ENCODE assay signal across 9 mouse cellular contexts in genomic region chr5:146303470-146303869, GRCm38 (mm10).
DNase-seq lines count a peak whose midpoint lies in the region; ATAC-seq lines count a peak whose summit lies in the region.
"Had no signal": no experiment of that assay in that cellular context is flagged by ENCODE, and none has a peak within 500 bp of the region (broad histone marks: within the 10 kb centered on the region; RNA-seq: fewer than 3 reads in every experiment).

No protein-coding gene starts in this region.

- H3K27me3 ChIP-seq in embryonic facial prominence, embryonic 11.5 days (ENCODE audit: control insufficient read depth, insufficient read depth, low read length), result no peaks in the 10 kb centered on the region
- H3K27me3 ChIP-seq: lung, embryonic 15.5 days had no signal

- H3K36me3 ChIP-seq in embryonic facial prominence, embryonic 11.5 days (replicated peaks; ENCODE audit: control insufficient read depth, insufficient read depth, low read depth, low read length), result peaks cover 3% of the 10 kb centered on the region

- no peak overlapping the region for H3K4me3 ChIP-seq in embryonic facial prominence, embryonic 11.5 days (ENCODE audit: low read depth, low read length)
- H3K4me3 ChIP-seq: lung, embryonic 15.5 days had no signal

- no peak overlapping the region for H3K27ac ChIP-seq in embryonic facial prominence, embryonic 11.5 days (replicated peaks; ENCODE audit: low read depth, low read length)
- H3K27ac ChIP-seq: lung, embryonic 15.5 days had no signal

- no peak for ATAC-seq in embryonic facial prominence, embryonic 11.5 days (replicated peaks; ENCODE audit: insufficient number of reproducible peaks, low FRiP score, low TSS enrichment, low read depth)

- H3K4me2 ChIP-seq in embryonic facial prominence, embryonic 11.5 days (ENCODE audit: low read depth, low read length), result no peak overlapping the region
- H3K4me2 ChIP-seq: lung, embryonic 15.5 days had no signal

- no peak overlapping the region for H3K9ac ChIP-seq in embryonic facial prominence, embryonic 11.5 days (replicated peaks; ENCODE audit: low read length)
- H3K9ac ChIP-seq: lung, embryonic 15.5 days had no signal

- H3K9me3 ChIP-seq in embryonic facial prominence, embryonic 11.5 days (replicated peaks; ENCODE audit: control insufficient read depth, low read length), result no peaks in the 10 kb centered on the region
- H3K9me3 ChIP-seq: lung, embryonic 15.5 days had no signal

- DNase-seq in heart, adult 8-10 months (ENCODE audit: low spot score), result peak; percentile 63
- DNase-seq in heart, postnatal 25 days (ENCODE audit: low spot score), result no peak
- DNase-seq in adrenal gland, postnatal 14 days, result peak; percentile 85
- peak; percentile 55 for DNase-seq in embryonic facial prominence, embryonic 11.5 days (ENCODE audit: low spot score)
- DNase-seq in heart, postnatal 14 days, result peak; percentile 68 to 79
- peak; percentile 47 for DNase-seq in layer of hippocampus, adult 9-11 months
- DNase-seq in lung, postnatal 36 days, result peak; percentile 86
- DNase-seq in spleen, postnatal 10 days (ENCODE audit: low spot score in 2 of 2), result peak; percentile 54 to 74

- no peaks in the 10 kb centered on the region for H3K4me1 ChIP-seq in embryonic facial prominence, embryonic 11.5 days (ENCODE audit: control insufficient read depth, insufficient read depth, low read length)
- H3K4me1 ChIP-seq: lung, embryonic 15.5 days had no signal

- WGBS in embryonic facial prominence, embryonic 11.5 days, result 89% methylated on average over 5 of the region's 5 CpGs

- intact Hi-C loops in heart, postnatal 25 days (cut with DNase I), result loop anchor here (1.0 kb wide), 1 partner anchor 116 kb away; no protein-coding TSS in a partner anchor
- intact Hi-C loops in heart, postnatal 14 days (cut with DNase I), result loop anchor here (1.0 kb wide), 1 partner anchor 115 kb away; no protein-coding TSS in a partner anchor
